9 mouse cellular contexts compared by ENCODE assay signal in the genomic region with DNA sequence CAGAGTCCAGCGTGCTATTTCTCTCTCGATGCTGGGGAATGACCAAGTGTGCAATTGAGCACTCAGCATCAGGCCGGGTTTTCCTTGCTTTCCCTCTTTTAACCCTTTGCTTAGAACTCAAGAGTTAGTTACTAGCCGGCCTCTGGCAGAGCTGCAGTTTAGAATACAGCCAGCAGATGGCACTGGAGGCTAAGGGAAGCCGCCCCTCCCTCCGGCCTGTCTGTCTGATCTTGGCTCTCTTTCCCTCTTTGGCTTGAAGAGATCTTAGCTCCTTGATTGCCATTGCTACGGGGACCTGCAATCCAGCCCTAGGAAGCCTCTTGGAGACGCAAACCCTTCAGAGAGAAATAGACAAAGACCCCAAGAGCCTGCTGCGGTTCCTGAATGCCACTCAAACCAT. TPM values are rescaled to one million over a fixed set of nuclear protein-coding genes. Genes with fewer than 3 reads are reported as not detected.
DNase-seq lines count a peak whose midpoint lies in the region; ATAC-seq and TF ChIP-seq lines count a peak whose summit lies in the region.
"Had no signal": no experiment of that assay in that cellular context is flagged by ENCODE, and none has a peak within 500 bp of the region (broad histone marks: within the 10 kb centered on the region; RNA-seq: fewer than 3 reads in every experiment).

No protein-coding gene starts in this region.

- no peak overlapping the region for H3K27ac ChIP-seq in forebrain, embryonic 14.5 days (ENCODE audit: low read depth, low read length)
- peak overlapping the region; percentile 65 for H3K27ac ChIP-seq in hindbrain, embryonic 13.5 days
- peak overlapping the region; percentile 49; the same call in 1 of the 2 replicates for H3K27ac ChIP-seq in midbrain, embryonic 14.5 days (replicated peaks; ENCODE audit: low read depth, low read length)
- no peak overlapping the region for H3K27ac ChIP-seq in spleen, adult 2 months (ENCODE audit: insufficient read depth, low read length)

- H3K4me1 ChIP-seq in forebrain, embryonic 14.5 days (ENCODE audit: control insufficient read depth, insufficient read depth, low read length) = no peaks in the 10 kb centered on the region
- peaks cover 18% of the 10 kb centered on the region for H3K4me1 ChIP-seq in hindbrain, embryonic 13.5 days (replicated peaks)
- peaks cover 4% of the 10 kb centered on the region; the same call in 1 of the 2 replicates for H3K4me1 ChIP-seq in midbrain, embryonic 14.5 days (ENCODE audit: control insufficient read depth, insufficient read depth, low read length)
- no peaks in the 10 kb centered on the region for H3K4me1 ChIP-seq in spleen, adult 2 months (ENCODE audit: control insufficient read depth, insufficient read depth, insufficient read length)

- peak; percentile 92; the same call in 1 of the 2 replicates for TF ChIP-seq CTCF in spleen, adult 2 months (IDR thresholded peaks at IDR 0.05; ENCODE audit: extremely low read depth, insufficient read depth, insufficient read length, insufficient replicate concordance)

- H3K4me2 ChIP-seq in forebrain, embryonic 14.5 days (ENCODE audit: low read length) = no peak overlapping the region
- no peak overlapping the region for H3K4me2 ChIP-seq in hindbrain, embryonic 13.5 days
- no peak overlapping the region for H3K4me2 ChIP-seq in midbrain, embryonic 14.5 days (ENCODE audit: low read length)

- 6% methylated on average over 9 of the region's 9 CpGs for WGBS in forebrain, embryonic 14.5 days
- 5% methylated on average over 9 of the region's 9 CpGs for WGBS in hindbrain, embryonic 13.5 days
- WGBS in midbrain, embryonic 14.5 days = 7% methylated on average over 9 of the region's 9 CpGs
- 15% methylated on average over 9 of the region's 9 CpGs for WGBS in spleen, adult 2 months

- no peaks in the 10 kb centered on the region for H3K36me3 ChIP-seq in forebrain, embryonic 14.5 days (ENCODE audit: control insufficient read depth, insufficient read depth, low read length)
- H3K36me3 ChIP-seq in hindbrain, embryonic 13.5 days = no peaks in the 10 kb centered on the region
- H3K36me3 ChIP-seq in midbrain, embryonic 14.5 days (ENCODE audit: control insufficient read depth, insufficient read depth, low read length) = no peaks in the 10 kb centered on the region
- no peaks in the 10 kb centered on the region for H3K36me3 ChIP-seq in spleen, adult 2 months (ENCODE audit: control insufficient read depth, insufficient read depth, low read length)

- peak overlapping the region; percentile 6; the same call in 1 of the 2 replicates for H3K9ac ChIP-seq in forebrain, embryonic 14.5 days (ENCODE audit: low read length)
- peak overlapping the region; percentile 55; the same call in 1 of the 2 replicates for H3K9ac ChIP-seq in hindbrain, embryonic 13.5 days
- H3K9ac ChIP-seq in midbrain, embryonic 14.5 days (replicated peaks; ENCODE audit: low read length) = no peak overlapping the region; the same call in 1 of the 2 replicates

- no peak for ATAC-seq in CD4-positive, CD25-positive, alpha-beta regulatory T cell, adult 4 months
- 0 out of 2 replicates have a peak, but pooled peaks have one; percentile 23 for ATAC-seq in forebrain, embryonic 14.5 days
- peak; percentile 59; the same call in 1 of the 2 replicates for ATAC-seq in hindbrain, embryonic 13.5 days (ENCODE audit: low FRiP score)
- ATAC-seq in midbrain, embryonic 14.5 days (ENCODE audit: low FRiP score, low TSS enrichment) = no peak

- no peak for TF ChIP-seq POLR2A in spleen, adult 2 months (IDR thresholded peaks at IDR 0.05; ENCODE audit: low read depth, low read length)

- peak; percentile 77 for DNase-seq in CD4-positive, CD25-positive, alpha-beta regulatory T cell, adult 2 months (ENCODE audit: low read depth, low spot score)
- peak; percentile 20 for DNase-seq in c-Kit-positive CD71-positive TER-119-positive erythroid progenitor cells, embryonic 14.5 days (ENCODE audit: low spot score)
- DNase-seq in forebrain, embryonic 14.5 days (ENCODE audit: low spot score) = peak; percentile 84
- DNase-seq in left cerebral cortex, postnatal 14 days (ENCODE audit: low spot score in 2 of 2) = peak; percentile 77 to 85
- DNase-seq in midbrain, embryonic 14.5 days = peak; percentile 90
- DNase-seq in spleen, adult 2 months (ENCODE audit: low read depth in 1 of 2, low spot score in 2 of 2) = peak in 1 of 2 experiments; percentile 50

- H3K27me3 ChIP-seq in forebrain, embryonic 14.5 days (replicated peaks; ENCODE audit: control insufficient read depth, insufficient read depth, low read length) = 0 out of 2 replicates have a peak, but pooled peaks cover 5% of the 10 kb centered on the region
- H3K27me3 ChIP-seq in hindbrain, embryonic 13.5 days = 0 out of 2 replicates have a peak, but pooled peaks cover 16% of the 10 kb centered on the region
- H3K27me3 ChIP-seq in midbrain, embryonic 14.5 days (ENCODE audit: control insufficient read depth, insufficient read depth, low read length) = no peaks in the 10 kb centered on the region
- no peaks in the 10 kb centered on the region for H3K27me3 ChIP-seq in spleen, adult 2 months (ENCODE audit: control insufficient read depth, insufficient read depth, low read length)

- no peak overlapping the region for H3K4me3 ChIP-seq in forebrain, embryonic 14.5 days (ENCODE audit: low read depth, low read length)
- H3K4me3 ChIP-seq in hindbrain, embryonic 13.5 days = no peak overlapping the region
- no peak overlapping the region for H3K4me3 ChIP-seq in midbrain, embryonic 14.5 days (replicated peaks; ENCODE audit: low read depth, low read length)
- H3K4me3 ChIP-seq in spleen, adult 2 months (ENCODE audit: extremely low read depth, insufficient read depth, insufficient read length) = no peak overlapping the region
- H3K4me3 ChIP-seq: megakaryocyte, embryonic 14.5 days had no signal

- no peaks in the 10 kb centered on the region for H3K9me3 ChIP-seq in forebrain, embryonic 14.5 days (replicated peaks; ENCODE audit: control insufficient read depth, low read length)
- H3K9me3 ChIP-seq in hindbrain, embryonic 13.5 days = no peaks in the 10 kb centered on the region
- H3K9me3 ChIP-seq in midbrain, embryonic 14.5 days (ENCODE audit: control insufficient read depth, low read length) = no peaks in the 10 kb centered on the region

- intact Hi-C loops in left cerebral cortex, postnatal 14 days (cut with DNase I) = loop anchor here (1.0 to 5.0 kb wide), 4 partner anchors 55 to 248 kb away; no protein-coding TSS in a partner anchor

RNA-seq across cellular contexts. Expression of a gene that starts 18.5 kb away (rescaled TPM):
- 10 to 100 TPM; 18.3 to 24.0 TPM for polyA plus RNA-seq in CD4-positive, CD25-positive, alpha-beta regulatory T cell, adult 4 months (2017; shearing (Covaris generic))
- polyA plus RNA-seq in forebrain, embryonic 14.5 days (2014; fragmentation: Nextera tagmentation; extraction: Ambion mirVana) = 29.0 and 33.2 TPM in 2 replicates
- polyA plus RNA-seq in hindbrain, embryonic 13.5 days (2015; fragmentation: Nextera tagmentation; extraction: Ambion mirVana) = 27.7 and 28.2 TPM in 2 replicates
- 10 to 100 TPM; 29.3 to 30.0 TPM for total RNA-seq in left cerebral cortex, postnatal 14 days (2021)
- 29.9 and 33.0 TPM in 2 replicates for polyA plus RNA-seq in midbrain, embryonic 14.5 days (2014; fragmentation: Nextera tagmentation; extraction: Ambion mirVana)
- polyA plus RNA-seq in spleen, adult 2 months (2012; rRNA removed) = 5.6 and 5.9 TPM in 2 replicates

RNA-seq across cellular contexts. Expression of a gene that starts 55.7 kb away (rescaled TPM):
- polyA plus RNA-seq in CD4-positive, CD25-positive, alpha-beta regulatory T cell, adult 4 months (2017; shearing (Covaris generic)) = 1 to 10 TPM; 1.4 TPM
- 5.1 and 6.3 TPM in 2 replicates for polyA plus RNA-seq in forebrain, embryonic 14.5 days (2014; fragmentation: Nextera tagmentation; extraction: Ambion mirVana)
- 7.2 and 9.2 TPM in 2 replicates for polyA plus RNA-seq in hindbrain, embryonic 13.5 days (2015; fragmentation: Nextera tagmentation; extraction: Ambion mirVana)
- 10 to 100 TPM; 29.7 to 38.4 TPM for total RNA-seq in left cerebral cortex, postnatal 14 days (2021)
- 5.6 and 9.2 TPM in 2 replicates for polyA plus RNA-seq in midbrain, embryonic 14.5 days (2014; fragmentation: Nextera tagmentation; extraction: Ambion mirVana)
- polyA plus RNA-seq in spleen, adult 2 months (2012; rRNA removed) = 6.5 and 7.8 TPM in 2 replicates

Comparison
In these comparisons a context has a peak if more than half of its experiments do, and no peak if none do; other contexts are left out.
1. ATAC-seq: peak in forebrain, embryonic 14.5 days (single experiment) and hindbrain, embryonic 13.5 days (single experiment); none in CD4-positive, CD25-positive, alpha-beta regulatory T cell, adult 4 months (single experiment) and midbrain, embryonic 14.5 days (single experiment).
2. H3K27ac ChIP-seq: peak in hindbrain, embryonic 13.5 days (single experiment) and midbrain, embryonic 14.5 days (single experiment); none in forebrain, embryonic 14.5 days (single experiment) and spleen, adult 2 months (single experiment).